Mouse (Mus musculus) C2C12 (cell line): ENCODE data around the gene Kctd2. TPM values are rescaled to one million over a fixed set of nuclear protein-coding genes. Genes with fewer than 3 reads are reported as not detected.

Source experiments
- H3K27me3 ChIP-seq: one replicate; pipeline ENCODE4 v1.6.1; 2011; ENCODE audit not compliant: control insufficient read depth, insufficient read depth, insufficient read length
- H3K36me3 ChIP-seq: one replicate; pipeline ENCODE4 v1.6.1; 2011; ENCODE audit not compliant: control insufficient read depth, insufficient read depth
- H3K4me3 ChIP-seq: one replicate; pipeline ENCODE4 v1.5.1; 2011; ENCODE audit warnings: mild to moderate bottlenecking, control low read depth; ENCODE audit not compliant: poor library complexity, insufficient read depth, severe bottlenecking
- H3K79me2 ChIP-seq: one replicate; pipeline ENCODE4 v1.6.1; 2011; ENCODE audit not compliant: control insufficient read depth, insufficient read depth
- H3K79me3 ChIP-seq: one replicate; pipeline ENCODE4 v1.6.1; 2011; ENCODE audit warnings: low read depth, control low read depth
- H3ac ChIP-seq: one replicate; pipeline ENCODE3; 2011; ENCODE audit warnings: low read depth; ENCODE audit not compliant: control insufficient read depth, insufficient read length
- CEBPB ChIP-seq: IDR thresholded peaks from one replicate; pipeline ENCODE4 v1.6.1; 2011; ENCODE audit warnings: low read depth, mild to moderate bottlenecking, control low read depth, moderate library complexity
- CTCF ChIP-seq: IDR thresholded peaks from one replicate; pipeline ENCODE4 v1.5.1; 2011; ENCODE audit not compliant: control insufficient read depth, insufficient read depth, insufficient read length
- FOSL1 ChIP-seq: IDR thresholded peaks from one replicate; pipeline ENCODE4 v1.8.0; 2011; ENCODE audit warnings: mild to moderate bottlenecking, low read length; ENCODE audit not compliant: poor library complexity, insufficient read depth, severe bottlenecking
- MAX ChIP-seq: IDR thresholded peaks from one replicate; pipeline ENCODE4 v1.6.1; 2011; ENCODE audit warnings: mild to moderate bottlenecking, control low read depth
- MYOD1 ChIP-seq: IDR thresholded peaks from one replicate; pipeline ENCODE4 v1.6.1; 2011; ENCODE audit warnings: low read depth; ENCODE audit not compliant: control insufficient read depth, insufficient read length
- MYOG ChIP-seq: IDR thresholded peaks from one replicate; pipeline ENCODE4 v1.6.1; 2011; ENCODE audit not compliant: control insufficient read depth, insufficient read length; ENCODE audit errors: extremely low read depth
- USF1 ChIP-seq: IDR thresholded peaks from one replicate; pipeline ENCODE4 v1.6.1; 2011; ENCODE audit warnings: low read depth, mild to moderate bottlenecking, control low read depth, moderate library complexity
- polyA plus RNA-seq: library from polyadenylated mRNA; unstranded; fragments of >200 nt; fragmentation: generic; extraction: Trizol; gene quantifications from one replicate; pipeline ENCODE4 v1.2.1, GENCODE M21; 2012; ENCODE audit warnings: missing spikeins

Gene Kctd2
- polyA plus RNA-seq, 1 experiment, result 26.7 TPM

DNA sequence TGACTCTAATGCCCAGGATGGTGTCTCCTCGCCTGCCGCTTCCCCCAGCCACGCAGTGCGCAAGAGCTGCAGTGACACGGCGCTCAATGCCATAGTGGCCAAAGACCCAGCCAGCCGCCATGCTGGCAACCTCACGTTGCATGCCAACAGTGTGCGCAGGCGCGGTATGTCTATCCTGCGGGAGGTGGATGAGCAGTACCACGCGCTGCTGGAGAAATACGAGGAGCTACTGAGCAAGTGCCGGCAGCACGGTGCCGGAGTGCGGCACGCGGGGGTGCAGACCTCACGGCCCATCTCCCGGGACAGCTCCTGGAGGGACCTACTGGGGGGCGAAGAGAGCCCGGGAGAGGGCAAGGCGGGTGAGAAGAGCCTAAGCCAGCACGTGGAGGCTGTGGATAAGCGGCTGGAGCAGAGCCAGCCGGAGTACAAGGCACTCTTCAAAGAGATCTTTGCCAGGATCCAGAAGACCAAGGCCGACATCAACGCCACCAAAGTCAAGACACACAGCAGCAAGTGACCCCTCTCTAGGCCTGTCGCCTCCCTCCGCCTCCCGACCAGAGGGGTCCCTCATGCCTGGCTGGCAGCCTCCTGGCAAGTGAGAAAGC lies 26.1 kb upstream of the Kctd2 start:
- H3K36me3 ChIP-seq, result peaks cover 62% of the 10 kb centered on the region
- peaks cover 6% of the 10 kb centered on the region for H3K79me3 ChIP-seq
- H3ac ChIP-seq, result no peak overlapping the region
- TF ChIP-seq MYOG (no peak), MYOD1 (no peak), CTCF (no peak), CEBPB (no peak), FOSL1 (no peak), MAX (no peak), USF1 (no peak)
- H3K79me2 ChIP-seq, result peaks cover 6% of the 10 kb centered on the region
- no peak overlapping the region for H3K4me3 ChIP-seq
- no peaks in the 10 kb centered on the region for H3K27me3 ChIP-seq

DNA sequence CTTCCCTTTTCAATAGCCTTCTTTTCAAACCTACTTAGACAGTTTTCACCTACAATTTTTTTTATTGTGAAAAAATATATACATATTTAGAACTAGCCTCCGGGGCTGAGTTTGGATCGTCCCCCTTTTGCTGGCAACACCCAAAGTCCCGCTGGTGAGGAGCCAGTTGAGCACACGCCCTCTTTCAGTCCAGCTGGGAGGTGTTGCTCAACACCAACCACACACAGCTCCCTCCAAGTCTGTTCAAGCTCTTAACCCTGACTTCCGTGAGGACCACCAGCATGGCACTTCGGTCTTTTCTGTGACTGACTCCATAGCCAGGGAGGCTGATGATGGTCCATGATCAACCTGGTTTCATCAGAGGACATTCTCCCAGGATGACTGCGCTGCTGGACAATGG lies 21.8 kb upstream of the Kctd2 start:
- Histone ChIP-seq H3K79me3 (no peaks in the 10 kb centered on the region), H3K4me3 (no peak overlapping the region), H3ac (no peak overlapping the region), H3K36me3 (peaks cover 21% of the 10 kb centered on the region), H3K27me3 (no peaks in the 10 kb centered on the region), H3K79me2 (no peaks in the 10 kb centered on the region)
- TF ChIP-seq CTCF (no peak), CEBPB (peak; percentile 41)

DNA sequence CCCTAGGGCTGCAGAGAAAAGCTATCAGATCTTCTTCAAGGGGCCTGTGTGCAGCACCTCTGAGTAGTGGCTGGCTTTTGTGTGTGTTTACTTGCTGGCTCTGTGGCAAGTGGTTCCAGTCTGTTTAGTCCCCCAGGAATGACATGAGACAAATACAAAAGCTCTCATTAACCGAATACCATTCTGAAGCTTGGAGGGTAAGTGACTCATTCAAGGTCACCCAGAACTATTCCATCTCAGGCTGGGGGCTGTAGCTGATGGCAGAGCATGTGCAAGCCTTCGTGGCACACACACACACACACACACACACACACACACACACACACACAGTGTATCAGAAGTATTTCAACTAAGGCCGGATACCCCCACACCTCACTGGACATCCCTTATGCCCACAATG lies 19.8 kb upstream of the Kctd2 start:
- Histone ChIP-seq H3K79me3 (peaks cover 7% of the 10 kb centered on the region), H3K79me2 (peaks cover 14% of the 10 kb centered on the region), H3K4me3 (no peak overlapping the region), H3K36me3 (peaks cover 3% of the 10 kb centered on the region), H3ac (no peak overlapping the region), H3K27me3 (no peaks in the 10 kb centered on the region)
- TF ChIP-seq USF1 (no peak), FOSL1 (no peak), CEBPB (no peak), CTCF (no peak), MAX (no peak), MYOG (no peak), MYOD1 (no peak)

DNA sequence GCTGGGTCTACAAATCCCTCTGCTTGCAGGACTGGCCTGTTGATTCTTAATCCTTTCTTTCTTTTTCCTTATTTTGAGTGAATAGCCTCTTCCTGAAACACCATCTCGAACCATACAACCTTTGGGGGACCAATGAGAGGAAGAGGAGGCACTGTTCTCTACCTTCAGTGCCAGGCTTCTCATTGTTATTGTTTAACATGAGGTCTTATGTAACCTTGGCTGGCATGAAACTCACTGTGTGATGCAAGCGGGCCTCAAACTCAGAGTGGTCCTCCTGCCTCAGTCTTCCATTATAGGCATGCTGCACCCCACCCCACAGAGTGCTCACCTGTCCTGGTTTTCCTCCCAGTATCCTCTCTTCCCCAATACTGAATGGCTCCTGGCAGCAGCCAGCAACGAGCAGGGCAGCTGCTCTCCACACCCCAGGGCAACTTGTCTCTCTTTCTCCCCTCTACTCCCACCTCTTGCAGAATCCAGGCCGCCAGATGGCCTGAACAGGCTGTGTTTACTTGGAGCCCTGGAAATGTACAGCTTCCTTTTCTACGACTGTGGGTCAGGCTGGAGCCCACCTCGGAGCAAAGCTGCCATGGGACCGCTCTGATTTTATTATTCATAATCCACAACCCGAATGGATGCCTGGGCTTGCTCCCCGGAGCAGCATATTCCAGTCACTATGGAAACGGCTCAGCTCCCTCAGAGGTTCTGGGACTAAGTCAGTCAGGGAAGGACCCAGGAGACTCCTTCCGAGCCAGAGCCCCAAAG lies 19.1 kb upstream of the Kctd2 start:
- Histone ChIP-seq H3K79me2 (peaks cover 21% of the 10 kb centered on the region), H3K79me3 (peaks cover 10% of the 10 kb centered on the region), H3K36me3 (no peaks in the 10 kb centered on the region), H3ac (no peak overlapping the region), H3K4me3 (no peak overlapping the region), H3K27me3 (no peaks in the 10 kb centered on the region)
- TF ChIP-seq CEBPB (no peak), MYOD1 (no peak)

DNA sequence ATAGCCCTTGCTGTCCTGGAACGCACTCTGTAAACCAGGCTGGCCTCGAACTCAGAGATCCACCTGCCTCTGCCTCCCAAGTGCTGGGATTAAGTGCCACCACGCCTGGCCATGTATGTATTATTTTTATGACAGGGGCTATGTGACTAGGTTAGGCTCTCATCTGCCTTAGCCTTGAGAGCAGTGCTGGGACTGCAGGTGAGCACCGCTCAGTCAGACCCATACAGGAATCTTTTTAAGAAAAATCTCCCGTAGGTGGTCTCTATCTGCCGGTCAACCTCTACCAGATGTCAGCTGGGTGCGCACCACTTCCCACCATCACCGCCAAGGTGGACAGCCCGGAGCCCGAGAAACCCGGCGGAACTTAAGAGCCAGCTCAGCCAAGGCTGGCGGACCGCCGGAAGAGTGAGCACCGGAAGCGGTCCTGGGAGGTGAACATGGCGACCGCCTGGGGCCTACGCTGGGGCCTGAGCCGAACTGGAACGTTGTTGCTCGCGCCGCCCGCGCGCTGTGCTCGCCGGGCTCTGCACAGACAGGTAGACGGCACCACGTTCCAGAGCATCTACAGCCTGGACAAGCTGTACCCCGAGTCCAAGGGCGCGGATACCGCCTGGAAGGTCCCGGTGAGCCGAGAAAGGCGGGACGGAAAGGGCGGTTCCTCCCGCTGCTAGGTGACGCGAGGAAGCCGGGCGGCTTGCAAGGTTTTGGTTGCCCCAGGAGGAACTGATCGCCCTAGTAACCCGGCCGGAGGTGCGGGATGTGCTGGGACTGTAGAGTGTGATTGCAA lies 16.4 kb upstream of the Kctd2 start, which contains the start of gene Mrpl58:
Gene Mrpl58 (plus strand): TSS at position 415 of the 787 bp plus-strand sequence.
- peaks cover 14% of the 10 kb centered on the region for H3K79me3 ChIP-seq

DNA sequence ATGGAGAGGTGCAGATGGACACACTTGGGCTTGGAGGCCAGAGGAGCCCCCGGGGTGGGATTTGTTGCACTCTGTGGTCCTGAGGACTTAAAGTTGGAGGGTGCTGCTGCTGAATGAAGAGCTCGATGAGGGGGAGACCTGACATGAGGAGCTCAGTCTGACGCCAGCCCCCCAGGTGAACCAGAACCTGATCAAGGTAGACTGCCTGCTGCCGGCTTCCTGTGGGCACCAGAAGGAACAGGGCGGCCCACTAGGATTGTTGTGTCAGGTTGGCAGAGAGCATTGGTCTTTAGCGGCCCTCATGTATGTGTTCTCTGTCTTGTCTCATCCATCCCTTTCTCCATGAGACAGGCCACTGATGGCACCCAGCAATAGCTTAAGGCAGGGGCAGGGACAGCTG lies 14.2 kb upstream of the Kctd2 start:
- peaks cover 14% of the 10 kb centered on the region for H3K79me3 ChIP-seq
- H3ac ChIP-seq, result no peak overlapping the region
- H3K27me3 ChIP-seq, result no peaks in the 10 kb centered on the region
- no peak overlapping the region for H3K4me3 ChIP-seq
- TF ChIP-seq FOSL1 (no peak), MAX (no peak), MYOD1 (no peak), CEBPB (no peak), MYOG (no peak), USF1 (no peak), CTCF (no peak)
- peaks cover 23% of the 10 kb centered on the region for H3K36me3 ChIP-seq
- H3K79me2 ChIP-seq, result peaks cover 25% of the 10 kb centered on the region

More for the DNA sequence above, 16.4 kb upstream of the Kctd2 start, which contains the start of gene Mrpl58:
- H3K36me3 ChIP-seq, result peaks cover 3% of the 10 kb centered on the region
- TF ChIP-seq MAX (peak; percentile 59), CEBPB (no peak), MYOG (no peak)
- H3K27me3 ChIP-seq, result no peaks in the 10 kb centered on the region
- peak within 1 kb of the TSS; percentile 93 for H3ac ChIP-seq
- H3K79me2 ChIP-seq, result peaks cover 25% of the 10 kb centered on the region
- H3K4me3 ChIP-seq, result peak within 1 kb of the TSS; percentile 64
